In genomic region chr4:126228144-126228543, GRCm38 (mm10) we compare ENCODE assay signal across 13 mouse cellular contexts. TPM values are rescaled to one million over a fixed set of nuclear protein-coding genes. Genes with fewer than 3 reads are reported as not detected.
A peak's percentile ranks its signal among the peaks of the same experiment; 100 is the strongest.
DNase-seq lines count a peak whose midpoint lies in the region; ATAC-seq and TF ChIP-seq lines count a peak whose summit lies in the region.
"Had no signal": no experiment of that assay in that cellular context is flagged by ENCODE, and none has a peak within 500 bp of the region (broad histone marks: within the 10 kb centered on the region; RNA-seq: fewer than 3 reads in every experiment).

No protein-coding gene starts in this region.

- ATAC-seq in forebrain, embryonic 11.5 days (replicated peaks; ENCODE audit: low FRiP score): no peak
- no peak for ATAC-seq in hindbrain, postnatal 0 days
- no peak for ATAC-seq in hindbrain, embryonic 12.5 days (ENCODE audit: low FRiP score)
- no peak for ATAC-seq in stomach, postnatal 0 days (ENCODE audit: low FRiP score, low TSS enrichment)

- H3K4me2 ChIP-seq in forebrain, embryonic 11.5 days (ENCODE audit: low read depth, low read length, severe bottlenecking): no peak overlapping the region
- H3K4me2 ChIP-seq in hindbrain, postnatal 0 days (ENCODE audit: low read depth, low read length): no peak overlapping the region
- no peak overlapping the region for H3K4me2 ChIP-seq in hindbrain, embryonic 12.5 days (replicated peaks)
- no peak overlapping the region for H3K4me2 ChIP-seq in stomach, postnatal 0 days (replicated peaks; ENCODE audit: low read depth)

- H3K27me3 ChIP-seq in forebrain, embryonic 11.5 days (ENCODE audit: control insufficient read depth, insufficient read depth, low read length): no peaks in the 10 kb centered on the region
- no peaks in the 10 kb centered on the region for H3K27me3 ChIP-seq in forebrain, embryonic 10.5 days (ENCODE audit: poor library complexity, severe bottlenecking)
- no peaks in the 10 kb centered on the region for H3K27me3 ChIP-seq in hindbrain, postnatal 0 days (ENCODE audit: insufficient read depth, low read length)
- no peaks in the 10 kb centered on the region for H3K27me3 ChIP-seq in hindbrain, embryonic 12.5 days
- H3K27me3 ChIP-seq in stomach, postnatal 0 days (ENCODE audit: control insufficient read depth, insufficient read depth, low read length): no peaks in the 10 kb centered on the region
- H3K27me3 ChIP-seq: midbrain, embryonic 13.5 days; stomach, embryonic 15.5 days had no signal

- no peak for TF ChIP-seq EP300 in stomach, postnatal 0 days (optimal IDR thresholded peaks at IDR 0.05)

- WGBS in forebrain, embryonic 11.5 days: 21% methylated on average over 5 of the region's 5 CpGs
- WGBS in forebrain, embryonic 10.5 days: 34% methylated on average over 5 of the region's 5 CpGs
- WGBS in hindbrain, postnatal 0 days: 16% methylated on average over 5 of the region's 5 CpGs
- WGBS in hindbrain, embryonic 12.5 days: 26% methylated on average over 5 of the region's 5 CpGs
- 28% methylated on average over 5 of the region's 5 CpGs for WGBS in stomach, postnatal 0 days

- no peak for TF ChIP-seq CTCF in hindbrain, postnatal 0 days (IDR thresholded peaks at IDR 0.05; ENCODE audit: low read depth)
- TF ChIP-seq CTCF in stomach, postnatal 0 days (IDR thresholded peaks at IDR 0.05; ENCODE audit: low read depth): no peak

- peaks cover 20% of the 10 kb centered on the region for H3K36me3 ChIP-seq in forebrain, embryonic 11.5 days (ENCODE audit: control insufficient read depth, insufficient read depth, low read length)
- H3K36me3 ChIP-seq in forebrain, embryonic 10.5 days (replicated peaks): peaks cover 35% of the 10 kb centered on the region
- H3K36me3 ChIP-seq in hindbrain, postnatal 0 days (ENCODE audit: insufficient read depth, low read length): peaks cover 26% of the 10 kb centered on the region
- H3K36me3 ChIP-seq in hindbrain, embryonic 12.5 days: peaks cover 33% of the 10 kb centered on the region
- peaks cover 11% of the 10 kb centered on the region for H3K36me3 ChIP-seq in stomach, postnatal 0 days (ENCODE audit: control insufficient read depth, insufficient read depth, low read length)

- no peaks in the 10 kb centered on the region for H3K9me3 ChIP-seq in forebrain, embryonic 11.5 days (ENCODE audit: control insufficient read depth, low read length)
- no peaks in the 10 kb centered on the region for H3K9me3 ChIP-seq in forebrain, embryonic 10.5 days
- H3K9me3 ChIP-seq in hindbrain, postnatal 0 days (ENCODE audit: low read length): no peaks in the 10 kb centered on the region
- H3K9me3 ChIP-seq in hindbrain, embryonic 12.5 days (replicated peaks): no peaks in the 10 kb centered on the region
- H3K9me3 ChIP-seq in stomach, postnatal 0 days (ENCODE audit: control insufficient read depth, low read length): no peaks in the 10 kb centered on the region
- H3K9me3 ChIP-seq: liver, embryonic 13.5 days; midbrain, embryonic 13.5 days; stomach, embryonic 15.5 days had no signal

- H3K27ac ChIP-seq in forebrain, embryonic 11.5 days (ENCODE audit: low read depth, low read length): no peak overlapping the region
- H3K27ac ChIP-seq in forebrain, embryonic 10.5 days: no peak overlapping the region
- 0 out of 2 replicates have a peak overlapping the region, but pooled peaks have one; percentile 3 for H3K27ac ChIP-seq in hindbrain, postnatal 0 days
- no peak overlapping the region for H3K27ac ChIP-seq in hindbrain, embryonic 12.5 days
- H3K27ac ChIP-seq in stomach, postnatal 0 days (replicated peaks): peak overlapping the region; percentile 75; the same call in 1 of the 2 replicates
- H3K27ac ChIP-seq: liver, embryonic 13.5 days; midbrain, embryonic 13.5 days had no signal

- H3K9ac ChIP-seq in forebrain, embryonic 11.5 days (ENCODE audit: low read length): no peak overlapping the region
- no peak overlapping the region for H3K9ac ChIP-seq in hindbrain, postnatal 0 days (replicated peaks; ENCODE audit: low read length)
- no peak overlapping the region for H3K9ac ChIP-seq in hindbrain, embryonic 12.5 days
- H3K9ac ChIP-seq in stomach, postnatal 0 days (ENCODE audit: low read length): no peak overlapping the region; the same call in 1 of the 2 replicates
- H3K9ac ChIP-seq: forebrain, postnatal 0 days; liver, embryonic 13.5 days; stomach, embryonic 15.5 days had no signal

- 0 out of 2 replicates have a peak, but pooled peaks cover 4% of the 10 kb centered on the region for H3K4me1 ChIP-seq in forebrain, embryonic 11.5 days (replicated peaks; ENCODE audit: control insufficient read depth, insufficient read depth, low read length)
- H3K4me1 ChIP-seq in forebrain, embryonic 10.5 days: peaks cover 19% of the 10 kb centered on the region
- H3K4me1 ChIP-seq in hindbrain, postnatal 0 days (ENCODE audit: insufficient read depth, low read length): 0 out of 2 replicates have a peak, but pooled peaks cover 4% of the 10 kb centered on the region
- H3K4me1 ChIP-seq in hindbrain, embryonic 12.5 days: peaks cover 4% of the 10 kb centered on the region; the same call in 1 of the 2 replicates
- H3K4me1 ChIP-seq in stomach, postnatal 0 days (replicated peaks; ENCODE audit: control insufficient read depth, insufficient read depth): no peaks in the 10 kb centered on the region; the same call in 1 of the 2 replicates

- DNase-seq in forebrain, embryonic 11.5 days (ENCODE audit: low spot score): peak; percentile 35
- DNase-seq in forebrain, embryonic 10.5 days (ENCODE audit: extremely low spot score, low spot score): no peak
- no peak for DNase-seq in hindbrain, postnatal 0 days (ENCODE audit: low spot score)
- peak; percentile 31 for DNase-seq in right cerebral cortex, postnatal 10 days (ENCODE audit: low spot score in 2 of 2)
- no peak for DNase-seq in right cerebral cortex, postnatal 4 days
- DNase-seq in stomach, postnatal 0 days (ENCODE audit: low spot score): no peak
- DNase-seq in MN1 (ENCODE audit: low spot score): no peak
- DNase-seq: adrenal gland, adult 2 months; liver, embryonic 13.5 days had no signal

- H3K4me3 ChIP-seq in forebrain, embryonic 11.5 days (ENCODE audit: low read depth, low read length): no peak overlapping the region
- no peak overlapping the region for H3K4me3 ChIP-seq in forebrain, embryonic 10.5 days
- H3K4me3 ChIP-seq in hindbrain, postnatal 0 days (ENCODE audit: low read length): no peak overlapping the region
- no peak overlapping the region for H3K4me3 ChIP-seq in hindbrain, embryonic 12.5 days
- H3K4me3 ChIP-seq in stomach, postnatal 0 days (ENCODE audit: low read depth, low read length): no peak overlapping the region
- H3K4me3 ChIP-seq: liver, embryonic 13.5 days had no signal

RNA-seq across cellular contexts. Expression of gene Thrap3, which starts 25.6 kb away (rescaled TPM):
- polyA plus RNA-seq in forebrain, embryonic 11.5 days (2014; fragmentation: Nextera tagmentation; extraction: Ambion mirVana): 251 and 263 TPM in 2 replicates
- 251 and 256 TPM in 2 replicates for polyA plus RNA-seq in forebrain, embryonic 10.5 days (2016; fragmentation: Nextera tagmentation; extraction: Ambion mirVana)
- total RNA-seq in hindbrain, postnatal 0 days (2014; rRNA removed): 85.7 and 128 TPM in 2 replicates
- 108 and 123 TPM in 2 replicates for polyA plus RNA-seq in hindbrain, postnatal 0 days (2015; fragmentation: Nextera tagmentation; extraction: Ambion mirVana)
- polyA plus RNA-seq in hindbrain, embryonic 12.5 days (2016; fragmentation: Nextera tagmentation; extraction: Ambion mirVana): 250 and 255 TPM in 2 replicates
- polyA plus RNA-seq in stomach, postnatal 0 days (2015; fragmentation: Nextera tagmentation; extraction: Ambion mirVana): 70.3 and 78.7 TPM in 2 replicates

RNA-seq across cellular contexts. Expression of gene Map7d1, which starts 28.0 kb away (rescaled TPM):
- 80.6 and 83.5 TPM in 2 replicates for polyA plus RNA-seq in forebrain, embryonic 11.5 days (2014; fragmentation: Nextera tagmentation; extraction: Ambion mirVana)
- polyA plus RNA-seq in forebrain, embryonic 10.5 days (2016; fragmentation: Nextera tagmentation; extraction: Ambion mirVana): 45.6 and 47.1 TPM in 2 replicates
- 106 and 109 TPM in 2 replicates for total RNA-seq in hindbrain, postnatal 0 days (2014; rRNA removed)
- polyA plus RNA-seq in hindbrain, postnatal 0 days (2015; fragmentation: Nextera tagmentation; extraction: Ambion mirVana): 51.0 and 54.6 TPM in 2 replicates
- polyA plus RNA-seq in hindbrain, embryonic 12.5 days (2016; fragmentation: Nextera tagmentation; extraction: Ambion mirVana): 143 and 150 TPM in 2 replicates
- 15.2 and 17.8 TPM in 2 replicates for polyA plus RNA-seq in stomach, postnatal 0 days (2015; fragmentation: Nextera tagmentation; extraction: Ambion mirVana)

RNA-seq across cellular contexts. Expression of gene Trappc3, which starts 34.0 kb away (rescaled TPM):
- 23.3 and 25.7 TPM in 2 replicates for polyA plus RNA-seq in forebrain, embryonic 11.5 days (2014; fragmentation: Nextera tagmentation; extraction: Ambion mirVana)
- 84.8 and 86.8 TPM in 2 replicates for polyA plus RNA-seq in forebrain, embryonic 10.5 days (2016; fragmentation: Nextera tagmentation; extraction: Ambion mirVana)
- 88.9 and 97.4 TPM in 2 replicates for total RNA-seq in hindbrain, postnatal 0 days (2014; rRNA removed)
- polyA plus RNA-seq in hindbrain, postnatal 0 days (2015; fragmentation: Nextera tagmentation; extraction: Ambion mirVana): 187 and 188 TPM in 2 replicates
- 109 and 113 TPM in 2 replicates for polyA plus RNA-seq in hindbrain, embryonic 12.5 days (2016; fragmentation: Nextera tagmentation; extraction: Ambion mirVana)
- polyA plus RNA-seq in stomach, postnatal 0 days (2015; fragmentation: Nextera tagmentation; extraction: Ambion mirVana): 80.7 and 84.6 TPM in 2 replicates

RNA-seq across cellular contexts. Expression of gene Col8a2, which starts 58.4 kb away (rescaled TPM):
- 18.0 and 20.4 TPM in 2 replicates for polyA plus RNA-seq in forebrain, embryonic 11.5 days (2014; fragmentation: Nextera tagmentation; extraction: Ambion mirVana)
- 5.9 and 6.8 TPM in 2 replicates for polyA plus RNA-seq in forebrain, embryonic 10.5 days (2016; fragmentation: Nextera tagmentation; extraction: Ambion mirVana)
- total RNA-seq in hindbrain, postnatal 0 days (2014; rRNA removed): 11.6 and 17.7 TPM in 2 replicates
- polyA plus RNA-seq in hindbrain, postnatal 0 days (2015; fragmentation: Nextera tagmentation; extraction: Ambion mirVana): 5.5 and 5.9 TPM in 2 replicates
- 50.1 and 56.7 TPM in 2 replicates for polyA plus RNA-seq in hindbrain, embryonic 12.5 days (2016; fragmentation: Nextera tagmentation; extraction: Ambion mirVana)
- 6.4 and 7.8 TPM in 2 replicates for polyA plus RNA-seq in stomach, postnatal 0 days (2015; fragmentation: Nextera tagmentation; extraction: Ambion mirVana)

Comparison
In these comparisons a context has a peak if more than half of its experiments do, and no peak if none do; other contexts are left out.
1. DNase-seq: peak in forebrain, embryonic 11.5 days (single experiment) and right cerebral cortex, postnatal 10 days (2 of 2); none in forebrain, embryonic 10.5 days (single experiment), hindbrain, postnatal 0 days (single experiment), right cerebral cortex, postnatal 4 days (single experiment), stomach, postnatal 0 days (single experiment) and MN1 (single experiment).
2. H3K27ac ChIP-seq: peak in hindbrain, postnatal 0 days (single experiment) and stomach, postnatal 0 days (single experiment); none in forebrain, embryonic 11.5 days (single experiment), forebrain, embryonic 10.5 days (single experiment) and hindbrain, embryonic 12.5 days (single experiment).